Mouse (Mus musculus) lung, embryonic 14.5 days (tissue): Measurements from ENCODE around the gene Pdik1l. TPM values are rescaled to one million over a fixed set of nuclear protein-coding genes. Genes with fewer than 3 reads are reported as not detected.

Source experiments
- ATAC-seq: fragments of 200-750 bp; cut with Nextera tagmentation; 2 replicates; pipeline ENCODE4 v1.8.0; 2017; ENCODE audit warnings: mild to moderate bottlenecking, moderate TSS enrichment, moderate library complexity; ENCODE audit not compliant: insufficient read depth
- DNase-seq: peaks from one replicate; pipeline ENCODE4 v3.0.0-alpha.2; 2015
- H3K27ac ChIP-seq: fragments of 300-500 bp; sonication (generic); 2 replicates; pipeline ENCODE4 v1.5.1; 2014; ENCODE audit warnings: low read depth, mild to moderate bottlenecking, moderate library complexity
- H3K27me3 ChIP-seq: fragments of 300-500 bp; sonication (generic); 2 replicates; pipeline ENCODE4 v1.6.1; 2014; ENCODE audit warnings: low read length, control low read depth; ENCODE audit not compliant: insufficient read depth
- H3K36me3 ChIP-seq: fragments of 300-500 bp; sonication (generic); 2 replicates; pipeline ENCODE4 v1.6.1; 2014; ENCODE audit warnings: control low read depth; ENCODE audit not compliant: insufficient read depth
- H3K4me1 ChIP-seq: fragments of 300-500 bp; sonication (generic); 2 replicates; pipeline ENCODE4 v1.6.1; 2014; ENCODE audit warnings: antibody characterized with exemption, control low read depth; ENCODE audit not compliant: insufficient read depth
- H3K4me2 ChIP-seq: fragments of 300-500 bp; sonication (generic); 2 replicates; pipeline ENCODE4 v1.6.1; 2014; ENCODE audit warnings: mild to moderate bottlenecking
- H3K4me3 ChIP-seq: fragments of 300-500 bp; sonication (generic); 2 replicates; pipeline ENCODE4 v1.5.1; 2014; ENCODE audit warnings: low read depth, low read length
- H3K9ac ChIP-seq: fragments of 300-500 bp; sonication (generic); 2 replicates; pipeline ENCODE4 v1.6.1; 2014
- H3K9me3 ChIP-seq: fragments of 300-500 bp; sonication (generic); 2 replicates; pipeline ENCODE4 v1.6.1; 2016; ENCODE audit warnings: low read depth, low read length, control low read depth
- CTCF ChIP-seq: IDR thresholded peaks from 2 replicates; pipeline ENCODE4 v1.5.1; 2016; ENCODE audit warnings: antibody characterized with exemption, low read depth
- WGBS: fragments of 180-500 bp; shearing (Covaris S2); extraction: QIAGEN DNeasy Blood & Tissue Kit; methylation state at CpG from one replicate; pipeline ENCODE4 v1.1.7; 2014; 5-methylcytosine and 5-hydroxymethylcytosine counted together
- polyA plus RNA-seq: library from polyadenylated mRNA; unstranded; fragments of >200 nt; fragmentation: Nextera tagmentation; extraction: Ambion mirVana; gene quantifications from 2 replicates; pipeline ENCODE4 v1.2.1, GENCODE M21; 2014

Pdik1l gene
- polyA plus RNA-seq, 1 experiment from 2014 or later, result 21.4 TPM

DNA sequence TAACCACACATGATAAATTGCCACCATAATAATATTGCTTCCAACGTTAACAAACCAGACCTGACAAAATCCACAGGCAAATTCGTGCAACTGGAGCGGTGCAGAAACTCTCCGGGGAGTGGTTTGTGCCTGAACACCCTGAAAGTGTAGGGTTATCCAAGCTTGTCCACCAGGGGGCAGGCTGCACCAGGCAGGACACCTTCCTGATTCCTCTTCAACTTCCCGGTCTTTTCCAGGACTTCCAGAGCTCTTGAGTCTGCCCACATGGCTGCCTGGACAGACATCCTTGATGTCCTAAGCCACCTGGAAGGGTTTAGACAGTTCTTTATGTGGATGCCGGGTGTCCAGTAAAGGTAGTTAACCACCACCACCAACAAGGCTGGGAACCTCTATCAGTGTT is 24.5 kb downstream of the Pdik1l start:
- no peaks in the 10 kb centered on the region for H3K27me3 ChIP-seq
- H3K4me1 ChIP-seq, result no peaks in the 10 kb centered on the region
- H3K4me2 ChIP-seq, result no peak overlapping the region
- no peaks in the 10 kb centered on the region for H3K9me3 ChIP-seq
- 36% methylated on average over 6 of the region's 6 CpGs for WGBS
- H3K4me3 ChIP-seq, result no peak overlapping the region
- TF ChIP-seq CTCF, result peak; percentile 81
- H3K9ac ChIP-seq, result no peak overlapping the region
- no peak overlapping the region for H3K27ac ChIP-seq
- ATAC-seq, result no peak
- peak; percentile 74 for DNase-seq
- H3K36me3 ChIP-seq, result no peaks in the 10 kb centered on the region

DNA sequence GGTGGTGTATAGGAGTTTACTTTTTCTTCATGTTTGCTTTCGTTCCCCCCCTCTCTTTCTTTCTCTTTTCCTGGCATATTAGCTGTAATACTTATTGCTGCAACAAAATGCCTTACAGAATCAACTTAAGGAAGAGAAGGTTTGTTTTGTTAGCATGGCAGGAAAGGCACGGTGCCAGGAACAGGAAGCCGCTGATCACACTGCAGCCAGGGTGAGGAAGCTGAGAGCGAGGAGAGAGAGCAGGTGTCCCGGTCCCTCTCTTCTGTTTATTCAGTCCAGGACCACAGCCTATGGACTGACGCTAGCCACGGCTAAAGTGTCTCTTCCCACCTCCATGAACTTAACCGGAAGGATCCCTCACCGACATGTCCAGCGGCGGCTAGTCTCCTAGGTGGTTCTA is 29.3 kb downstream of the Pdik1l start:
- no peak overlapping the region for H3K9ac ChIP-seq
- DNase-seq (peak; percentile 54), ATAC-seq (no peak)
- no peak overlapping the region for H3K4me3 ChIP-seq
- H3K4me1 ChIP-seq, result 0 out of 2 replicates have a peak, but pooled peaks cover 4% of the 10 kb centered on the region
- peaks cover 6% of the 10 kb centered on the region for H3K27me3 ChIP-seq
- no peak for TF ChIP-seq CTCF
- WGBS, result 40% methylated on average over 11 of the region's 11 CpGs
- no peak overlapping the region; the same call in 1 of the 2 replicates for H3K4me2 ChIP-seq
- H3K9me3 ChIP-seq, result no peaks in the 10 kb centered on the region
- peak overlapping the region; percentile 13; the same call in 1 of the 2 replicates for H3K27ac ChIP-seq
- no peaks in the 10 kb centered on the region for H3K36me3 ChIP-seq

DNA sequence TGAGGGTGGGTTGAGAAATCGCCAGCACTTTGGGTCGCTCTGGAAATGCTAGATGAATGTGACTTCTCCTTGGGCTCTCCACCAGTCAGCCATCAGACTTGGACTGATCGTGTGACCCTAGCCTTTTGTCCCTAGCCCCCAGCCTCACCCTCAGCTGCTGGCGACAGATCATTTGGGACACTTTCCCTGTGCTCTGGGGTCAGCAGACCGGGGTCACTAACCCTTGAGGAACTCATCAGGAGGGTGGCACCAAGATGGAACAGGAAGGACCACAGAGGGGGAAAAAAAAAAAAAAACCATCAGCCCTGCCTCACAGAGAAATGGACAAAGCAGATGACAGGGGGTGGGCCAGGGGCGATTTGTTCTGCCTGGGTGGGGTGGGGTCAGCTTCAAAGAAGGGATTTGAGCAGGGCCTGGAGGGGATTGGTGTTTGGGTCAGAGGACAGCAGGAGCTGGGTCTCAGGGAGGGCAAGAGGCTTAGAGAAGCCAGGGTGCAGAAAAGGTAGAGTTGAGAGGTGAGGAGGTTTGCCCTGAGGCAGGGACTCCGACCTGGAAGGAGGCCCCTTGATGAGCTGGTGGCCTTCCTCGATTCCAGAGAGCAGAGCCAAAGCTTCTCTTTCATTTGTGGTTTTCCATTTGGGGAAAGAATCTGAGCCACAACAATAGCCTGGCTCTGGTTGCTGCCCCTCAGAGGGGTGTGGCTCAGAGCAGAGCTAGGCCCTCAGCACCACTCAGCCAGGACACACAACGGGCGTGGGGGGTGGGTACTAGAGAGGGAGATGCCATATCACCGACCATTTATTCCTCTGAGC is 30.3 kb downstream of the Pdik1l start:
- no peaks in the 10 kb centered on the region for H3K36me3 ChIP-seq
- H3K27me3 ChIP-seq, result peaks cover 15% of the 10 kb centered on the region
- WGBS, result 33% methylated on average over 11 of the region's 11 CpGs
- H3K9me3 ChIP-seq, result no peaks in the 10 kb centered on the region
- H3K4me1 ChIP-seq, result 0 out of 2 replicates have a peak, but pooled peaks cover 4% of the 10 kb centered on the region
- H3K27ac ChIP-seq, result peak overlapping the region; percentile 48; the same call in 1 of the 2 replicates
- TF ChIP-seq CTCF, result no peak
- ATAC-seq, result 0 out of 2 replicates have a peak, but pooled peaks have one; percentile 26
- H3K9ac ChIP-seq, result no peak overlapping the region
- no peak for DNase-seq
- H3K4me3 ChIP-seq, result no peak overlapping the region
- H3K4me2 ChIP-seq, result peak overlapping the region; percentile 16; the same call in 1 of the 2 replicates

DNA sequence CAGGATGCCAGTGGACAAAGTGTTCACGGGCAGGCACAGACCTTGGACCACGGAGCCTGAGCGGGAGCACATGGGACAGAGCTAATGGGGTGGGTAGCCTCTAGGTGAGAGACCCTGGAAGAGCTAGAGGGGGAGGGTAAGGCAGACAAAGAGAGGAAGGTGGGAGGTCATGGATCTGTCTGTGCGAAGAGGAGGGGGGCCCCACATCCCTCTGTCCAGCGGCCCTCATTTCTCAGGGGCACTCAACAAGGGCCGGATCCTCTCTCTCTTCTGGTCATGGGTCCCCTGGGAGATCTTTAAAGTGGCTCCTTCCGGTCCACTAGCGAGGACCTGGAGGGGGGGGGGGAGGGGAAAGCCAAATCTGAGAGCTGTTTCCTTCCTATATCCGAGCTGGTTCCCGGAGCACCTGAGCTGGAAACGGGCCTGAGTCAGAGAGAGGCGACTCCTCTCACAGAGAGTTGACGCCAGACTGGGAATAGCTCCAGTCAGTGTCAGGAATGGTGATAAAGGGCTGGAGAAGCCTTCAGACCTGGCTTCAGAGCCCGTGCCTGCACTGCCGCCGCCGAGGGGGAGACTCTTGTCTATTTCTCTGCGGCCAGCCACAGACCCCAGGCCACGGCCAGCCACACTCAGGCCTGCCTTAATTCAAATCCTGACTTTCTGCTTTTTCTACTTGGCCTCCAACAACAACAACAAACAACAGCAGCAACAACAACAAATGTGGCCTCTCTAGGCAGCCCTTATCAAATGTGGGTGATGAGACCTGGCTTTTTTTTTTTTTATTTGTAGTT is 31.1 kb downstream of the Pdik1l start:
- TF ChIP-seq CTCF, result no peak
- WGBS, result 10% methylated on average over 19 of the region's 19 CpGs
- Histone ChIP-seq H3K9me3 (no peaks in the 10 kb centered on the region), H3K36me3 (no peaks in the 10 kb centered on the region), H3K9ac (peak overlapping the region; percentile 7; the same call in 1 of the 2 replicates), H3K27ac (peak overlapping the region; percentile 48; the same call in 1 of the 2 replicates), H3K4me3 (no peak overlapping the region), H3K4me1 (peaks cover 4% of the 10 kb centered on the region; the same call in 1 of the 2 replicates), H3K27me3 (peaks cover 23% of the 10 kb centered on the region), H3K4me2 (peak overlapping the region; percentile 16; the same call in 1 of the 2 replicates)
- ATAC-seq, result no peak
- peak; percentile 53 for DNase-seq

DNA sequence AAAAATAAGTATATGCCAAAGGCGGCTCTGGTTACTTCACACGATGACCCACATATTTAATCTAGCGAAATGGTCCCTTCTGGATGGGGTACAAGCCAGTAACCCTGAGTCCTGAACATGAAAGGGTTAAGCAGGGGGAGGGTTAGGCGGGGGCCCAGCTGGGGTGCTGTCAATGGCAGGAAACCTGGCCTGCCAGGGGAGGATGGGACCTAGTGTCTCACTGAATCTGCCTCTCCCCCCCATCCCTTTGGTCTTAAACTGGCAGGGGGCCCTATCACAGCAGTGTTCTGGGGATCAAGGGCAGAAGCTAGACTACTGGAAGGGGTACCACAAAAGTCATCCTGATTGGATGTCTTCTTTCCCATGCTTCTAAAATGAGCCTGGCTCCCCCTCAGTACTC is 31.8 kb downstream of the Pdik1l start:
- ATAC-seq (no peak), DNase-seq (peak; percentile 37)
- no peak overlapping the region for H3K4me3 ChIP-seq
- peaks cover 31% of the 10 kb centered on the region for H3K27me3 ChIP-seq
- no peak overlapping the region for H3K9ac ChIP-seq
- no peaks in the 10 kb centered on the region for H3K9me3 ChIP-seq
- H3K36me3 ChIP-seq, result no peaks in the 10 kb centered on the region
- H3K27ac ChIP-seq, result no peak overlapping the region
- 33% methylated on average over 4 of the region's 4 CpGs for WGBS
- H3K4me2 ChIP-seq, result no peak overlapping the region
- no peak for TF ChIP-seq CTCF
- peaks cover 6% of the 10 kb centered on the region for H3K4me1 ChIP-seq

DNA sequence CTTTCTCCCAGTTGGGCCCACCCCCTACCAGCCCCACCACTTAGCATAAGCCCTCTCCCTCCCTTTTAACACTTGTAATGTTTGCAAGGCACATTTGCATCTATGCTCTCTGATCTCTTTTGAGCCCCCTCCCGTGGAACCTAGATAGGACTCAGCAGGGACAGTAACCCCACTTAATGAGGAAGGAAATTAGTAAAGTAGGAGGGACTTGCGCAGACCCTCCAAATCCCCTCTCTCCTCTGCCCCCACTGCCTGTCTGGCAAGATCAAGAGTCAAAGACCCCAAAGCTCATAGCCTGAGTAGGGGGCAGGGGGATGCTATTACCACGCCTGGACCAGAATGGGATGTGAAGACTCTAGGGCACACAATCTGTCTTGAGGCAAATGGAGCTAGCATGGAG is 32.9 kb downstream of the Pdik1l start:
- Histone ChIP-seq H3K27ac (no peak overlapping the region), H3K4me2 (no peak overlapping the region), H3K27me3 (peaks cover 41% of the 10 kb centered on the region), H3K36me3 (no peaks in the 10 kb centered on the region), H3K9me3 (no peaks in the 10 kb centered on the region), H3K4me3 (no peak overlapping the region), H3K9ac (no peak overlapping the region), H3K4me1 (peaks cover 11% of the 10 kb centered on the region)
- DNase-seq, result no peak
- ATAC-seq, result no peak
- no peak for TF ChIP-seq CTCF
- WGBS, result 48% methylated on average over 3 of the region's 3 CpGs
